Mouse (Mus musculus) MEL (cell line): ENCODE data around the gene Pde7b.

Experiments
- CTCF ChIP-seq, 3 experiments: IDR thresholded peaks in 2 of 3; conservative IDR thresholded peaks in 1 of 3; 2 replicates each; pipeline ENCODE4 v1.5.1; 2011 to 2012; ENCODE audit warnings: low read length in 3 of 3, low read depth in 2 of 3, mild to moderate bottlenecking in 2 of 3, improper control_type of control experiment in 1 of 3, inconsistent platforms in 1 of 3, mixed read lengths in 1 of 3, moderate library complexity in 1 of 3; ENCODE audit not compliant: control insufficient read depth in 1 of 3, insufficient read depth in 1 of 3, poor library complexity in 1 of 3, severe bottlenecking in 1 of 3
- EP300 ChIP-seq, 2 experiments: IDR thresholded peaks; 2 replicates each; pipeline ENCODE4 v1.6.1; 2011; ENCODE audit warnings: improper control_type of control experiment in 2 of 2, low read length in 2 of 2, low read depth in 1 of 2, mild to moderate bottlenecking in 1 of 2
- GATA1 ChIP-seq: IDR thresholded peaks from 2 replicates; pipeline ENCODE4 v1.6.1; 2011; ENCODE audit warnings: low read depth, low read length, improper control_type of control experiment
- POLR2A ChIP-seq, 2 experiments: IDR thresholded peaks; 2 replicates each; pipeline ENCODE4 v1.6.1; 2011 to 2012; ENCODE audit warnings: low read length in 2 of 2, mild to moderate bottlenecking in 2 of 2, control low read depth in 1 of 2, improper control_type of control experiment in 1 of 2, low read depth in 1 of 2, moderate library complexity in 1 of 2; ENCODE audit not compliant: control insufficient read depth in 1 of 2, insufficient read depth in 1 of 2, poor library complexity in 1 of 2

DNA sequence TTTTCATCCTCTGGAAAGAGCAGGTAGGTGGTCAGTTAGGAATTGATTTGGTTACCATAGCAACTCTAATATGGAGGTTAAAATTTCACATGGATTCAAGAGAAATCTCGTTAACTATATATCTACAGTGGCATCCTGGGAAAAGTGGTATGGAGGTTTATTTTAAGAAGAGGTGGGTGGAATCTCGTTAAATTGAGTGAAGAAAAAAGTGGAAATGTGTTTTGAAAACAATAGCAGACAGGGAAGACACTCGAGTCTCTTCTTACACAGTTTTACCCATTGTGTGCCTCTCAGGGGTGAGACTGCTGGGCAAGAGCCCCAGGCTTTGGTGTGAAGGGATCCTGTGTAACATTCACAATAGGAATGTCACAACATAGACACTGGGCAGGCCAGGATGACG lies 56.3 kb downstream of the Pde7b start:
- TF ChIP-seq CTCF (IDR thresholded peaks at IDR 0.05 in 2 of 3, conservative IDR thresholded peaks at IDR 0.05 in 1 of 3; ENCODE audit: control insufficient read depth in 1 of 3, insufficient read depth in 1 of 3, low read depth in 2 of 3, low read length in 3 of 3, poor library complexity in 1 of 3, severe bottlenecking in 1 of 3) (no peak), EP300 (IDR thresholded peaks at IDR 0.05; ENCODE audit: low read depth in 1 of 2, low read length in 2 of 2) (no peak), POLR2A (IDR thresholded peaks at IDR 0.05; ENCODE audit: control insufficient read depth in 1 of 2, insufficient read depth in 1 of 2, low read depth in 1 of 2, low read length in 2 of 2, poor library complexity in 1 of 2) (no peak), GATA1 (no peak)
